Mouse (Mus musculus): Measurements from ENCODE around the gene Six4. TPM values are rescaled to one million over a fixed set of nuclear protein-coding genes. Genes with fewer than 3 reads are reported as not detected.

Gene Six4
- polyA plus RNA-seq, 1 experiment = 0.01 TPM

DNA sequence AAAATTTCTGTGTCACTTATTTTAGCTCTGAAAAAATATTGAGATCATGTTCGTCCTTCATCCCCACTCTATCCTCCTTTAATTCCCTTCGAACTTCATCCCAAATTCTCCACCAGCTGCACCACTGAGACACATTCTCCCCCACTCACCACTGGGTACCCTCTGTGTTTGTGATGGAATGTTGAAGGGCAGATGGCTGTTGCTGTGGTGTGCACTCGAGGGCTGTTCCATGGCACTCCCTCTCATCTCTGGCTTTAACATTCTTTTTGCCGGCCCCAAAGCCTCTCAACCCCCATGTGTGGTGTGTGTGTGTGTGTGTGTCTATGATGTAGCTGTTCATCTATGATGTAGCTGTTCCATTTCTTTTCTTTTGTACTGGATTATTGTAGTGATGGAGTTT is 12.0 kb upstream of the Six4 start:
- no peak overlapping the region for H3K4me3 ChIP-seq (ENCODE audit: extremely low read depth, insufficient read depth, insufficient read length)
- whole genome bisulfite sequencing = 86% methylated on average over 4 of the region's 4 CpGs
- peaks cover 5% of the 10 kb centered on the region; the same call in 1 of the 2 replicates for H3K4me1 ChIP-seq (ENCODE audit: control insufficient read depth, insufficient read depth, insufficient read length)
- no peaks in the 10 kb centered on the region for H3K27me3 ChIP-seq (ENCODE audit: control insufficient read depth, insufficient read depth, low read length)
- no peak for DNase-seq (ENCODE audit: low read depth in 1 of 2, low spot score in 2 of 2)
- TF ChIP-seq CTCF (IDR thresholded peaks at IDR 0.05; ENCODE audit: extremely low read depth, insufficient read depth, insufficient read length, insufficient replicate concordance) = no peak
- H3K36me3 ChIP-seq (ENCODE audit: control insufficient read depth, insufficient read depth, low read length) = no peaks in the 10 kb centered on the region
- no peak overlapping the region for H3K27ac ChIP-seq (ENCODE audit: insufficient read depth, low read length)

DNA sequence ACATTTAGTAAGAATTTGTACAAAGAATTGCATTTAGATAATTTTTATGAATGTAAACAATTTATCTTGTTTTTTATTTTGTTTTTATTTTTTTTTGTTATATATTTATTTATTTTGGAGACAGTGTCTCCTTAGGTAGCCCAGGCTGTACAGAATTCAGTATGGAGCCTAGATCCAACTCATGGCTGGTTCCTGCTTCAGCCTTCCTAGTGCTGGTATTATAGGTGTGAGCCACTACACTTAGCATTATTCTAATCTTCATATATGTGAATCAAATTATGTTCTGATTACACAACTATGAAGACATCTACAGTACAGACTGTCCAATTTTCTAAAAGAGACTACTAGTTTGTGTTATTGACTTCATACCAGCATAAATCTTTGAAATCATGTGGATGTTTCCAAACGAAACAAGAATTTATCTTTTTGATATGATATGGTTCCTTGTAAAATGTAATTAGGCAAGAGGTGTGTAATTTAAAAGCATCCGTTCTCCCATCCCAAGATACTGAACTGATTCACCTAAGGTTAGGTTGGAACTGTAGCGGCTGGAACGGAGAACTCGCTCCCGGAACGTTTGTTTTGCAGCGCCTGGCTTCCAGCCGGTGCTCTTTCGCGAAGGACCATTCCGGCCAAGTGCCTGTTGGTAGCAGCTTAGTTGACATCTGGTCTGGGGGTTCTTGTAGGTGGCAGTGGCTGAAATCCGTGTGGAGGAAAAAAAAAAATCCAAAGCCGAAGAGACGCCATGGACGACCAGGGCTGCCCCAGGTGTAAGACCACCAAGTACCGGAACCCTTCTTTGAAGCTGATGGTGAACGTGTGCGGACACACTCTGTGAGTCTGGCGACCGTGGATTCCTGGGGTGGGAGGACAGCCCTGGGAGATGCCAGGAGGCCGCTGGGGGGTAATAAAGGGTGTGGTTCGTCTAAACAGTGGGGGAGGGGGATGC is 10.1 kb upstream of the Six4 start, which contains the start of gene Mnat1:
Mnat1 (plus strand) TSS at position 625 of the 949 bp plus-strand sequence.
- Histone ChIP-seq H3K36me3 (ENCODE audit: control insufficient read depth, insufficient read depth, low read length) (no peaks in the 10 kb centered on the region), H3K27ac (ENCODE audit: insufficient read depth, low read length) (no peak within 1 kb of the TSS; the same call in 1 of the 2 replicates), H3K4me3 (ENCODE audit: extremely low read depth, insufficient read depth, insufficient read length) (peak within 1 kb of the TSS; percentile 71), H3K4me1 (ENCODE audit: control insufficient read depth, insufficient read depth, insufficient read length) (peaks cover 5% of the 10 kb centered on the region; the same call in 1 of the 2 replicates), H3K27me3 (ENCODE audit: control insufficient read depth, insufficient read depth, low read length) (no peaks in the 10 kb centered on the region)
- WGBS = 2% methylated on average over 23 of the region's 23 CpGs
- DNase-seq (ENCODE audit: low read depth in 1 of 2, low spot score in 2 of 2) = peak; percentile 54 to 59
- TF ChIP-seq CTCF (IDR thresholded peaks at IDR 0.05; ENCODE audit: extremely low read depth, insufficient read depth, insufficient read length, insufficient replicate concordance) = no peak
- 0 out of 2 replicates have a peak, but pooled peaks have one; percentile 5 for TF ChIP-seq POLR2A (IDR thresholded peaks at IDR 0.05; ENCODE audit: low read depth, low read length)

DNA sequence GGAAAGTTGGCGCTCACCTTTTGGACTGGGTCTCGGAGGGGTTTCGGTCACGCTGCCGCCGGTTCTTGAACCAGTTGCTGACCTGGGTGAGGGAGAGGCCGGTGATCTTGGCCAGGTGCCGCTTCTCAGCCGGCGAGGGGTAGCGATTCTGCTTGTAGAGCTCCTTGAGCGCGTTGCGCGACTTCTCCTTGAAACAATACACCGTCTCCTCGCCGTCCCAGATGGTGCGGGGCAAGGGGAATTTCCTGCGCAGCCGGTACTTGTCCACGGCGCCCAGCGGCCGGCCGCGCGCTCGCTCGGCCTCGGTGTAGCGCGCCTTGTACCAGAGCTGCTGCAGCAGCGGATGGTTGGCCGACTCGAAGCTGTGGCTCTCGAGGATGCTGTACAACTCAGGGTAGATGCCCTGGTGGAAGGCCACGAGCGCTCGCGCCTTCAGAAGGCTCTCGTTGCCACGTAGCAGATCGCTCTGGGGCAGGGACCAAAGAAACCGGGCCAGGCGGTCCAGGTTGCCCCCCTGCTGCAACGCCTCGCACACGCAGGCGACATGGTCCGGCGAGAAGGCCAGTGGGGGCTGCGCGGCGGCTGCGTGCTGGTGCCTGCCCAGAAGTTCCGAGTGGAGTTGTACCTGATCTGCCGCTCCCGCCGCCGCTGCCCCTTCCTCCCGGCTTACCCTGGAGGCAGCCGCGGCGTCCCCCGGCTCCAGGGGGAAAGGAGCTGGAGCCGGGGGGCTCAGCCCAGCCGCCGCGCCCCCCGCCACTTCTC is 749 bp downstream of the Six4 start:
- peaks cover 7% of the 10 kb centered on the region; the same call in 1 of the 2 replicates for H3K4me1 ChIP-seq (ENCODE audit: control insufficient read depth, insufficient read depth, insufficient read length)
- H3K36me3 ChIP-seq (ENCODE audit: control insufficient read depth, insufficient read depth, low read length) = no peaks in the 10 kb centered on the region
- TF ChIP-seq CTCF (IDR thresholded peaks at IDR 0.05; ENCODE audit: extremely low read depth, insufficient read depth, insufficient read length, insufficient replicate concordance) (no peak), POLR2A (IDR thresholded peaks at IDR 0.05; ENCODE audit: low read depth, low read length) (no peak)
- peaks cover 26% of the 10 kb centered on the region for H3K27me3 ChIP-seq (ENCODE audit: control insufficient read depth, insufficient read depth, low read length)
- peak overlapping the region; percentile 51 for H3K4me3 ChIP-seq (ENCODE audit: extremely low read depth, insufficient read depth, insufficient read length)
- no peak overlapping the region for H3K27ac ChIP-seq (ENCODE audit: insufficient read depth, low read length)
- no peak for DNase-seq (ENCODE audit: low read depth in 1 of 2, low spot score in 2 of 2)
- WGBS = under 1% methylated on average over 70 of the region's 71 CpGs

DNA sequence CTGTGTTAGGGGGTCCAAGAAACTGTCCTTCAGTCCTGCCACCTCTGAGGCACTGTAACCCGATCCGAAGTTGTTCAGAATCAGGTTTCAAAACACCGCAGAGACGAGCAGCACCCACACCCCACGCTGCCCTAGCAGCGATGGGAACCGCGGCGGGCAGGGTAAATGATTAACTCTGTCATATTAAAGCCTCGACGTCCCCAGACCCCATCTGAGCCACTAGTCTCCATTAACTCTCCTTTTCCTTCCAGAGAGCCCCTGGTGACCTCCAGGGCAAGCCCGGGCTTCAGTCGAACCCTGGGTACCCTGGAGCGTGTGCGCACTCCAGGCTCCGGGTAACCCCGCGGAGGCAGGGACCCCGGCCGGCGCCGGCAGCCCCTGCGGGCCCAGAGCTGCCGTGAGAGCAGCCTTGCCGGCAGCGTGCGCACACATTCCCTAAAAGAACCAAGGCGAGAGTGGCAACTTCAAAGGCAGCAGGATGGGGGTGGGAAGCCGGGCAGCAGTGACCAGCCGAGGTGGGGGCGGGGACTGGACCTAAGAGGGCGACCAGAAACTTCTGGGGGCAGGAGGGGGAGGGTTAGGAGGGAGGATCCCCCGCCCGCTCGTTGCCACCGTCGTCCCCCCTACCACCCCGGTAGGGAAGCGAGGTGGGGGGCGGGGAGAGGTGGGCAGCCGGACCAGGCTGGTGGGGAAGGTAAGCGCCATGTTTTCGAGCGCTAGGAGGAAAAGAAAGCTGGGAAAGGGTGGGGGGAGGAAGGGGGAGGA is 1.5 kb downstream of the Six4 start:
- H3K36me3 ChIP-seq (ENCODE audit: control insufficient read depth, insufficient read depth, low read length) = no peaks in the 10 kb centered on the region
- WGBS = 2% methylated on average over 43 of the region's 44 CpGs
- TF ChIP-seq CTCF (IDR thresholded peaks at IDR 0.05; ENCODE audit: extremely low read depth, insufficient read depth, insufficient read length, insufficient replicate concordance) = no peak
- TF ChIP-seq POLR2A (IDR thresholded peaks at IDR 0.05; ENCODE audit: low read depth, low read length) = no peak
- peak overlapping the region; percentile 51; the same call in 1 of the 2 replicates for H3K4me3 ChIP-seq (ENCODE audit: extremely low read depth, insufficient read depth, insufficient read length)
- H3K27ac ChIP-seq (ENCODE audit: insufficient read depth, low read length) = no peak overlapping the region
- peaks cover 7% of the 10 kb centered on the region; the same call in 1 of the 2 replicates for H3K4me1 ChIP-seq (ENCODE audit: control insufficient read depth, insufficient read depth, insufficient read length)
- peaks cover 26% of the 10 kb centered on the region for H3K27me3 ChIP-seq (ENCODE audit: control insufficient read depth, insufficient read depth, low read length)
- DNase-seq (ENCODE audit: low read depth in 1 of 2, low spot score in 2 of 2) = no peak

DNA sequence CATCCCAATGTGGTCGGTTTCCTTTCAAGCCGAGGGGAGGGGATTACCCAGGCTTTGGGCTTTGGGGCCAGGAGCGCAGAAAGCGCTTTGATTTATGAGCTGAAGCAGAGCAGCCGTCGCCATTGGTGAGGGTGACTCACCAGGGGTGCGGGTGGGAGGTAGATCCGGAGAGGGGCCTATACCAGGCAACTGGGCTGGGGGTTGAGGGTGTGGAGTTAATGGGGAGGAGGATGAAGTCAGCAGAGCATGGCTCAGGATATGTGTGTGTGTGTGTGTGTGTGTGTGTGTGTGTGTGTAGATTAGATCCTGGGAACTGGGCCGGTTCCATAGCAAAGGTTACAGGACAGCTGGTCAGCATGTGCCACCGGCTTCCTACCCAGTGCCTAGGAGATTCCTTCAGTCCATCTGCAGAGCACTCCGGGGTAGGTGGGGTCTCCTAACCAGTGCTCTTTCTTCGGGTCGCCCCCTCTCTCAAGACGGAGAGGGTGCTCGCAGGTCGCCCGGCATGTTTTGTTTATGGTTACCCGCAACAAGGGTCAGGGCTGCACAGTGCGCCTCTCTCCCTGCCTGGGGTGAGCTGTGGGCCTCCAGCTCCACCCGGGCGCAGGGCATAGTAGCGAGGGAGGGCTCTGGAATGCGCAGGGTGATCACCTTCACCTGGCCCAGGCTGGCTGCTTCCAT is 2.7 kb downstream of the Six4 start:
- H3K27me3 ChIP-seq (ENCODE audit: control insufficient read depth, insufficient read depth, low read length) = peaks cover 26% of the 10 kb centered on the region
- no peaks in the 10 kb centered on the region for H3K36me3 ChIP-seq (ENCODE audit: control insufficient read depth, insufficient read depth, low read length)
- H3K4me3 ChIP-seq (ENCODE audit: extremely low read depth, insufficient read depth, insufficient read length) = no peak overlapping the region
- H3K27ac ChIP-seq (ENCODE audit: insufficient read depth, low read length) = no peak overlapping the region
- no peak for DNase-seq (ENCODE audit: low read depth in 1 of 2, low spot score in 2 of 2)
- TF ChIP-seq CTCF (IDR thresholded peaks at IDR 0.05; ENCODE audit: extremely low read depth, insufficient read depth, insufficient read length, insufficient replicate concordance) (no peak), POLR2A (IDR thresholded peaks at IDR 0.05; ENCODE audit: low read depth, low read length) (no peak)
- peaks cover 7% of the 10 kb centered on the region; the same call in 1 of the 2 replicates for H3K4me1 ChIP-seq (ENCODE audit: control insufficient read depth, insufficient read depth, insufficient read length)
- WGBS = 5% methylated on average over 23 of the region's 23 CpGs

DNA sequence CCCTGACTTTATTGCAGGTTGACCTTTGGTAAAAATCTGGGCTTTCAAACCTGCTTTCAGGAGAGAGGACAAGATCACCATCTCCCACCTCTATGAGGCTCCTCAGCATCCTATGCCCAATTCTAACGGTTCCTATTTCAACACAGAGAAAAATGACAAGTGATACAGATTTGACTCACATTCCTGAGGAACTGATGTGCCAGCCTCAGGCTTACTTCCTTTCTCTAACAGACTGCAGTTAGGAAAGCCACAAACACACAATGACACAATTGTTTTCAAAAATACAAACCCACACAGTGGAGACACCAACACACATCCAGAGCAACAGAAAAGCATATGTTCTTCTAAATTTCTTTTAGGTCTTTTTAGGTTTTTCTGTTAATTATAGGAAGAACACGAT is 5.4 kb downstream of the Six4 start:
- no peak overlapping the region for H3K4me3 ChIP-seq (ENCODE audit: extremely low read depth, insufficient read depth, insufficient read length)
- no peak for DNase-seq (ENCODE audit: low read depth in 1 of 2, low spot score in 2 of 2)
- H3K27me3 ChIP-seq (ENCODE audit: control insufficient read depth, insufficient read depth, low read length) = peaks cover 19% of the 10 kb centered on the region
- no peaks in the 10 kb centered on the region for H3K36me3 ChIP-seq (ENCODE audit: control insufficient read depth, insufficient read depth, low read length)
- TF ChIP-seq CTCF (IDR thresholded peaks at IDR 0.05; ENCODE audit: extremely low read depth, insufficient read depth, insufficient read length, insufficient replicate concordance) (no peak), POLR2A (IDR thresholded peaks at IDR 0.05; ENCODE audit: low read depth, low read length) (no peak)
- WGBS = 46% methylated on average over 2 of the region's 2 CpGs
- no peak overlapping the region for H3K27ac ChIP-seq (ENCODE audit: insufficient read depth, low read length)
- peaks cover 5% of the 10 kb centered on the region; the same call in 1 of the 2 replicates for H3K4me1 ChIP-seq (ENCODE audit: control insufficient read depth, insufficient read depth, insufficient read length)

All from spleen, adult 2 months (tissue).